Mouse (Mus musculus) limb, embryonic 15.5 days (tissue): ENCODE data around the gene Npl. TPM values are rescaled to one million over a fixed set of nuclear protein-coding genes. Genes with fewer than 3 reads are reported as not detected.

Source experiments
- ATAC-seq: fragments of 200-750 bp; cut with Nextera tagmentation; 2 replicates; pipeline ENCODE4 v1.8.0; 2017; ENCODE audit warnings: low read depth, moderate TSS enrichment; ENCODE audit not compliant: insufficient number of reproducible peaks, low FRiP score, low TSS enrichment
- H3K27ac ChIP-seq: fragments of 300-500 bp; sonication (generic); 2 replicates; pipeline ENCODE4 v1.5.1; 2015; ENCODE audit warnings: moderate library complexity, mild to moderate bottlenecking, inconsistent platforms
- H3K27me3 ChIP-seq: fragments of 300-500 bp; sonication (generic); 2 replicates; pipeline ENCODE4 v1.6.1; 2015; ENCODE audit warnings: inconsistent platforms
- H3K36me3 ChIP-seq: fragments of 300-500 bp; sonication (generic); 2 replicates; pipeline ENCODE4 v1.6.1; 2015; ENCODE audit warnings: inconsistent platforms
- H3K4me1 ChIP-seq: fragments of 300-500 bp; sonication (generic); 2 replicates; pipeline ENCODE4 v1.6.1; 2015; ENCODE audit warnings: inconsistent platforms
- H3K4me2 ChIP-seq: fragments of 300-500 bp; sonication (generic); 2 replicates; pipeline ENCODE4 v1.6.1; 2015; ENCODE audit warnings: mild to moderate bottlenecking, inconsistent platforms
- H3K4me3 ChIP-seq: fragments of 300-500 bp; sonication (generic); 2 replicates; pipeline ENCODE4 v1.5.1; 2015; ENCODE audit warnings: mild to moderate bottlenecking, inconsistent platforms
- H3K9ac ChIP-seq: fragments of 300-500 bp; sonication (generic); 2 replicates; pipeline ENCODE4 v1.6.1; 2015; ENCODE audit warnings: inconsistent platforms
- H3K9me3 ChIP-seq: fragments of 300-500 bp; sonication (generic); 2 replicates; pipeline ENCODE4 v1.6.1; 2016; ENCODE audit warnings: inconsistent platforms
- WGBS: fragments of 180-500 bp; shearing (Covaris S2); methylation state at CpG from one replicate; pipeline ENCODE4 v1.1.7; 2015; 5-methylcytosine and 5-hydroxymethylcytosine counted together
- polyA plus RNA-seq: library from polyadenylated mRNA; unstranded; fragments of >200 nt; fragmentation: Nextera tagmentation; extraction: Ambion mirVana; gene quantifications from 2 replicates; pipeline ENCODE4 v1.2.1, GENCODE M21; 2015

Npl gene
- polyA plus RNA-seq: 34.1 and 49.8 TPM in 2 replicates

- Histone ChIP-seq H3K27ac (no peak within 1 kb of the TSS), H3K36me3 (no peaks in the 10 kb centered on the region), H3K4me3 (peak within 1 kb of the TSS; percentile 54), H3K4me2 (peak within 1 kb of the TSS; percentile 54), H3K27me3 (no peaks in the 10 kb centered on the region), H3K9me3 (no peaks in the 10 kb centered on the region), H3K4me1 (no peaks in the 10 kb centered on the region), H3K9ac (peak within 1 kb of the TSS; percentile 55)
- ATAC-seq: peak; percentile 75
- WGBS: 5% methylated on average over 29 of the region's 29 CpGs
Observed at GRCm38 (mm10) chr1:153549536-153550199, at the start of gene Npl. Gene Npl, minus strand, starts transcription at chr1:153550045.

- H3K36me3 ChIP-seq: no peaks in the 10 kb centered on the region
- H3K9ac ChIP-seq: no peak overlapping the region
- H3K4me3 ChIP-seq: no peak overlapping the region
- no peaks in the 10 kb centered on the region for H3K9me3 ChIP-seq
- 0 out of 2 replicates have a peak overlapping the region, but pooled peaks have one; percentile 4 for H3K27ac ChIP-seq
- no peaks in the 10 kb centered on the region for H3K4me1 ChIP-seq
- no peaks in the 10 kb centered on the region for H3K27me3 ChIP-seq
- no peak for ATAC-seq
- 53% methylated on average over 9 of the region's 9 CpGs for WGBS
- H3K4me2 ChIP-seq: no peak overlapping the region
Observed at GRCm38 (mm10) chr1:153599302-153600045, 49.6 kb upstream of the Npl start.

- ATAC-seq: no peak
- Histone ChIP-seq H3K27me3 (no peaks in the 10 kb centered on the region), H3K9ac (no peak overlapping the region), H3K4me2 (no peak overlapping the region), H3K4me1 (no peaks in the 10 kb centered on the region), H3K4me3 (no peak overlapping the region), H3K27ac (no peak overlapping the region), H3K36me3 (no peaks in the 10 kb centered on the region), H3K9me3 (no peaks in the 10 kb centered on the region)
- WGBS: 34% methylated on average over 2 of the region's 2 CpGs
Observed at GRCm38 (mm10) chr1:153598773-153599172, 48.9 kb upstream of the Npl start.

GRCm38 (mm10) chr1:153593678-153594077 is 43.8 kb upstream of the Npl start:
- ATAC-seq: no peak
- WGBS: 86% methylated on average over 2 of the region's 2 CpGs
- no peaks in the 10 kb centered on the region for H3K36me3 ChIP-seq

GRCm38 (mm10) chr1:153590176-153590734 is 40.4 kb upstream of the Npl start:
- Histone ChIP-seq H3K27ac (no peak overlapping the region), H3K9me3 (no peaks in the 10 kb centered on the region), H3K4me2 (no peak overlapping the region), H3K36me3 (no peaks in the 10 kb centered on the region), H3K27me3 (no peaks in the 10 kb centered on the region), H3K4me3 (no peak overlapping the region), H3K9ac (no peak overlapping the region), H3K4me1 (no peaks in the 10 kb centered on the region)
- no peak for ATAC-seq
- whole genome bisulfite sequencing: 76% methylated on average over 2 of the region's 2 CpGs

More at GRCm38 (mm10) chr1:153593678-153594077, 43.8 kb upstream of the Npl start:
- Histone ChIP-seq H3K4me1 (no peaks in the 10 kb centered on the region), H3K4me2 (no peak overlapping the region), H3K27ac (no peak overlapping the region), H3K4me3 (no peak overlapping the region), H3K9ac (no peak overlapping the region), H3K9me3 (no peaks in the 10 kb centered on the region), H3K27me3 (no peaks in the 10 kb centered on the region)

- 87% methylated on average over 5 of the region's 5 CpGs for WGBS
- Histone ChIP-seq H3K4me2 (no peak overlapping the region), H3K36me3 (no peaks in the 10 kb centered on the region), H3K9ac (no peak overlapping the region), H3K9me3 (no peaks in the 10 kb centered on the region), H3K4me3 (no peak overlapping the region), H3K27ac (no peak overlapping the region), H3K27me3 (no peaks in the 10 kb centered on the region), H3K4me1 (no peaks in the 10 kb centered on the region; the same call in 1 of the 2 replicates)
- no peak for ATAC-seq
Observed at GRCm38 (mm10) chr1:153587956-153588355, 38.1 kb upstream of the Npl start.

GRCm38 (mm10) chr1:153586826-153587225 is 37.0 kb upstream of the Npl start:
- Histone ChIP-seq H3K4me2 (no peak overlapping the region), H3K4me3 (no peak overlapping the region), H3K27ac (no peak overlapping the region), H3K9ac (no peak overlapping the region), H3K9me3 (no peaks in the 10 kb centered on the region), H3K27me3 (no peaks in the 10 kb centered on the region), H3K36me3 (no peaks in the 10 kb centered on the region), H3K4me1 (no peaks in the 10 kb centered on the region; the same call in 1 of the 2 replicates)
- 77% methylated on average over 10 of the region's 10 CpGs for WGBS
- no peak for ATAC-seq

GRCm38 (mm10) chr1:153585752-153586151 is 35.9 kb upstream of the Npl start:
- no peaks in the 10 kb centered on the region for H3K9me3 ChIP-seq
- WGBS: 47% methylated on average over 2 of the region's 2 CpGs
- no peak overlapping the region for H3K27ac ChIP-seq
- no peaks in the 10 kb centered on the region; the same call in 1 of the 2 replicates for H3K4me1 ChIP-seq
- no peak overlapping the region for H3K4me3 ChIP-seq
- H3K4me2 ChIP-seq: no peak overlapping the region
- H3K9ac ChIP-seq: no peak overlapping the region
- no peak for ATAC-seq
- H3K36me3 ChIP-seq: no peaks in the 10 kb centered on the region
- no peaks in the 10 kb centered on the region for H3K27me3 ChIP-seq

- Histone ChIP-seq H3K27me3 (no peaks in the 10 kb centered on the region), H3K27ac (no peak overlapping the region), H3K4me2 (no peak overlapping the region), H3K4me1 (no peaks in the 10 kb centered on the region; the same call in 1 of the 2 replicates), H3K36me3 (no peaks in the 10 kb centered on the region), H3K4me3 (no peak overlapping the region), H3K9ac (no peak overlapping the region), H3K9me3 (no peaks in the 10 kb centered on the region)
- ATAC-seq: no peak
- WGBS: 74% methylated on average over 4 of the region's 4 CpGs
Observed at GRCm38 (mm10) chr1:153583189-153583588, 33.3 kb upstream of the Npl start.

GRCm38 (mm10) chr1:153574730-153575129 is 24.9 kb upstream of the Npl start:
- H3K4me2 ChIP-seq: no peak overlapping the region
- WGBS: 48% methylated on average over 3 of the region's 3 CpGs
- no peaks in the 10 kb centered on the region for H3K27me3 ChIP-seq
- no peak overlapping the region for H3K27ac ChIP-seq
- no peak overlapping the region for H3K4me3 ChIP-seq
- no peak for ATAC-seq
- H3K36me3 ChIP-seq: no peaks in the 10 kb centered on the region
- 0 out of 2 replicates have a peak, but pooled peaks cover 4% of the 10 kb centered on the region for H3K4me1 ChIP-seq
- H3K9ac ChIP-seq: no peak overlapping the region
- no peaks in the 10 kb centered on the region for H3K9me3 ChIP-seq

- 53% methylated on average over 4 of the region's 4 CpGs for WGBS
- H3K4me1 ChIP-seq: 0 out of 2 replicates have a peak, but pooled peaks cover 4% of the 10 kb centered on the region
- H3K27ac ChIP-seq: no peak overlapping the region
- no peaks in the 10 kb centered on the region for H3K27me3 ChIP-seq
- no peaks in the 10 kb centered on the region for H3K9me3 ChIP-seq
- H3K9ac ChIP-seq: no peak overlapping the region
- H3K4me3 ChIP-seq: no peak overlapping the region
- ATAC-seq: no peak
- no peaks in the 10 kb centered on the region for H3K36me3 ChIP-seq
- no peak overlapping the region for H3K4me2 ChIP-seq
Observed at GRCm38 (mm10) chr1:153572271-153573043, 22.6 kb upstream of the Npl start.
